Mouse (Mus musculus) limb, embryonic 14.5 days (tissue): ENCODE results near the gene Cep128. TPM values are rescaled to one million over a fixed set of nuclear protein-coding genes. Genes with fewer than 3 reads are reported as not detected.

ENCODE experiments used
- ATAC-seq: fragments of 200-750 bp; cut with Nextera tagmentation; 2 replicates; pipeline ENCODE4 v1.8.0; 2017; ENCODE audit warnings: low read depth, moderate number of reproducible peaks, moderate TSS enrichment; ENCODE audit not compliant: low FRiP score
- DNase-seq: peaks from one replicate; pipeline ENCODE4 v3.0.0-alpha.2; 2015; ENCODE audit warnings: low spot score
- H3K27ac ChIP-seq: fragments of 300-500 bp; sonication (generic); replicated peaks from 2 replicates; pipeline ENCODE4 v1.5.1; 2014; ENCODE audit warnings: low read depth, mild to moderate bottlenecking, low read length, moderate library complexity, mixed read lengths
- H3K27me3 ChIP-seq: fragments of 300-500 bp; sonication (generic); 2 replicates; pipeline ENCODE4 v1.6.1; 2014; ENCODE audit warnings: low read length, mixed read lengths; ENCODE audit not compliant: control insufficient read depth, insufficient read depth
- H3K36me3 ChIP-seq: fragments of 300-500 bp; sonication (generic); 2 replicates; pipeline ENCODE4 v1.6.1; 2014; ENCODE audit warnings: mild to moderate bottlenecking, low read length, moderate library complexity, mixed read lengths; ENCODE audit not compliant: control insufficient read depth, insufficient read depth
- H3K4me1 ChIP-seq: fragments of 300-500 bp; sonication (generic); 2 replicates; pipeline ENCODE4 v1.6.1; 2014; ENCODE audit warnings: antibody characterized with exemption, low read length, mixed read lengths; ENCODE audit not compliant: control insufficient read depth, insufficient read depth
- H3K4me2 ChIP-seq: fragments of 300-500 bp; sonication (generic); replicated peaks from 2 replicates; pipeline ENCODE4 v1.6.1; 2014; ENCODE audit warnings: low read depth, mild to moderate bottlenecking, low read length, moderate library complexity; ENCODE audit not compliant: severe bottlenecking
- H3K4me3 ChIP-seq: fragments of 300-500 bp; sonication (generic); replicated peaks from 2 replicates; pipeline ENCODE4 v1.5.1; 2014; ENCODE audit warnings: low read length
- H3K9ac ChIP-seq: fragments of 300-500 bp; sonication (generic); 2 replicates; pipeline ENCODE4 v1.6.1; 2014; ENCODE audit warnings: mild to moderate bottlenecking, low read depth, low read length, moderate library complexity; ENCODE audit not compliant: severe bottlenecking
- H3K9me3 ChIP-seq: fragments of 300-500 bp; sonication (generic); 2 replicates; pipeline ENCODE4 v1.6.1; 2016; ENCODE audit warnings: low read length; ENCODE audit not compliant: control insufficient read depth
- POLR2A ChIP-seq: fragments of 200-500 bp; IDR thresholded peaks from 2 replicates; pipeline ENCODE4 v1.8.0; 2012; ENCODE audit warnings: inconsistent platforms, mild to moderate bottlenecking, moderate library complexity, borderline replicate concordance; ENCODE audit not compliant: insufficient read depth, insufficient read length; ENCODE audit errors: extremely low read depth
- WGBS: fragments of 180-500 bp; shearing (Covaris S2); extraction: QIAGEN DNeasy Blood & Tissue Kit; methylation state at CpG from one replicate; pipeline ENCODE4 v1.1.7; 2014; 5-methylcytosine and 5-hydroxymethylcytosine counted together
- polyA plus RNA-seq, 2 experiments: library from polyadenylated mRNA; depleted of rRNA in 1 of 2; stranded (reverse) in 1 of 2; unstranded in 1 of 2; fragments of >200 nt; fragmentation: Nextera tagmentation in 1 of 2; extraction: Ambion mirVana in 1 of 2; gene quantifications; 2 replicates each; pipeline versions ENCODE4 v1.2.1 to v1.2.3; 2012 to 2014

Cep128 gene
- polyA plus RNA-seq, 2 experiments: 6.7 to 7.4 TPM

DNA sequence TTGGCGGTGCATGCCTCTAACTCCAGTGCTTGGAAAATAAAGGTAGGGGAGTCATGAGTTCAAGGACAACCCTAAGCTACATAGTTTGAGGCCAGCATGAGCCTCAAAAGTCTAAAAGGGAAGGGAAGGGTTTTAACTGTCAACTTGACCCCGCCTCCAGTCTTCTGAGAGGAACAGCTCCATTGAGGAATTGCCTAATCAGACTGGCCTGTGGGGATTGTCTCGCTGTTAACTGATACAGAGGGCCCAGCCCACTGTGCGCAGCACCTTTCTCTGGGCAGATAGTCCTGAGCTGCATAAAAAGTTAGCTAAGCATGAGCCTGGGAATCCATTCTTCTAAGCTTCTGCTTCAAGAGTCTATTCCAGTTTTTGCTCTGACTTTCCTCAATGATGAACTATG lies 56.7 kb downstream of the Cep128 start:
- Histone ChIP-seq H3K4me2 (no peak overlapping the region), H3K4me3 (no peak overlapping the region), H3K27me3 (no peaks in the 10 kb centered on the region), H3K4me1 (no peaks in the 10 kb centered on the region), H3K9ac (no peak overlapping the region), H3K27ac (no peak overlapping the region), H3K9me3 (no peaks in the 10 kb centered on the region), H3K36me3 (no peaks in the 10 kb centered on the region)
- no peak for DNase-seq
- ATAC-seq: no peak
- TF ChIP-seq POLR2A: no peak
- WGBS: 77% methylated on average over 4 of the region's 4 CpGs

DNA sequence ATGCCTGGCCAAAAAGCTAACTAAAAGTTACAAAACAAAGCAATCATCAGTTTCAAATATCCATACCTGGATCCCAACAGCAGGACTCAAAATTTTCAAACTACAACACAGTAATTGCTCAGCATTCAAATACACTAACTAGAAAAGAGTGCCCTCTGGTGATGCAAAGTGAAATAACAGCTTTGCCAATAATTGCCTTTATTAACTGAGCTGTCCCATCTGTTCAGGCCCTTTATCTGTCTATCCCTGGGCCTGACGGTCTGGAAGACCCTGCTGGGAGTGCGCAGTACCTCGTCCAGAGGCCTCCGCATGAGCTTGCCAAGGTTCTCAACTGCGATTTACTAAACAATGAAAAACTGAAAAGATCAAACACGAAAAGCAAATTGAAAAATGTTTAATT lies 58.1 kb downstream of the Cep128 start:
- H3K4me2 ChIP-seq: no peak overlapping the region
- H3K27me3 ChIP-seq: no peaks in the 10 kb centered on the region
- H3K9me3 ChIP-seq: no peaks in the 10 kb centered on the region
- H3K9ac ChIP-seq: no peak overlapping the region
- H3K27ac ChIP-seq: no peak overlapping the region
- no peaks in the 10 kb centered on the region for H3K4me1 ChIP-seq
- no peak for TF ChIP-seq POLR2A
- ATAC-seq (no peak), DNase-seq (peak; percentile 80)
- no peaks in the 10 kb centered on the region for H3K36me3 ChIP-seq
- 57% methylated on average over 6 of the region's 6 CpGs for WGBS
- no peak overlapping the region for H3K4me3 ChIP-seq

DNA sequence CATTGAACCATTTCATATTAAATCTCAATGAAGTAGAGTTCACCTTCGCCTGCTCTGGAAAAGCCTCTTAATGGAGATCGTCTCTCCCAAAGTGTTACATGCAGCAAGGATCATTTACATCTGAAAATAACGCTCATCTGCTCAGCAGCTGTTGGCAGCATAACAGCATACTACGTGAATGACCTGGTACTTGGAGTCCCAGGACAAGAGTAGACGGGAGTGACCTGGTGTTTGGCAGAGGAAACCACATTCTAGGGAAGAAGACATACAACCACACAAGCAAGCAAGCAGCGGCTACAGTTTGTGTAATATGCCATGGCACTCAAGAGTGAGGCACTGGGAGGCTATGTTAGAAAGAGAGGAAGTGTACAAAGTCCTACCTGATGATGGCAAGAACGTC lies 69.2 kb downstream of the Cep128 start:
- Histone ChIP-seq H3K9ac (no peak overlapping the region), H3K9me3 (no peaks in the 10 kb centered on the region), H3K4me2 (no peak overlapping the region), H3K27ac (no peak overlapping the region), H3K4me3 (no peak overlapping the region), H3K27me3 (no peaks in the 10 kb centered on the region), H3K36me3 (no peaks in the 10 kb centered on the region), H3K4me1 (no peaks in the 10 kb centered on the region)
- ATAC-seq (no peak), DNase-seq (no peak)
- WGBS: 82% methylated on average over 7 of the region's 7 CpGs
- no peak for TF ChIP-seq POLR2A

DNA sequence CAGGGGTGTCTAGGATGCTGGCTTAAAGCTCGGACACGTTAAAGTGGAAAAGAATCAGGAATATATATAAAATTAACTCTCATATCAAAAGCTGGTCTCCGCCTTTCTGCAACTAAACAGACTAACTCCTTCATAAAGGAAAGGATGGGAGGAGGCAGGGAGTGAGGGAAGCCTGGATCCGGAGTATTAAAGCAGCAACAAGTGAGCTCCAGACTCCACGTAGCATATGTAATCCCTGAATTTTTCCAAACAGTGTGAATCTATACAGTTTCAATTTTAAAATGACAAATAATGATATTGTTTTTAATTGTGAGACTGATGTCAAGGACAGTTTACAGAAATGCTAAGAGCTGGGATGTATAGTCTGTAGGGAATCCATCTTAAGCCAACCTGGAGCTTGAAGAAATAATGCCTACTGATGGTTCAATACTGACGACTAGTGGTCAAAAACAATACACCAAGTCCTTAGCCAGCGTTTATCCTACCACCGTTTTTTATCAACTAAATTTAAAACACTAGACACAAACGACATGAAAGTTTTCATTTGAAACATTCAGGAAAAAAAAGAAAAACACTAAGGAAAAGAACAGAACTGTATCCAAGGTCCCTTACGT lies 70.1 kb downstream of the Cep128 start:
- ATAC-seq: peak; percentile 70; the same call in 1 of the 2 replicates

DNA sequence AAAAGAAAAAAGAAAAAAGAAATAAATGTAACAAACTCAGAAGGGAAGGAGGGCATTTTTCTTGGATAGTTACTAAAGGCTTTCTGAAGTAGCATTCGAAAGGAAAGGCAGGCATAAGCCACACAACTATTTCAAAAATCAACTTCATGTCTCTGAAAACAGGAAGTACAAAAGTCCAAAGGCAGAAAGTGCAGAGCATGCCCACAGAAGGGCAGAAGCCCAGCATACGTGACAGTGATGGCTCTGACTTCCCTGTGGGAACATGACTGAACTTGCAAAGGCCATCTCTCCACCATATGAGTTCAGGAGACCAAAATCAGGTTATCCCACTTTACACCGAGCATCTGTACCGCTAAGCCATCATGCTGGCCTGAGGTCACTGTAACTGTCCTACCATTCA lies 71.6 kb downstream of the Cep128 start:
- H3K9me3 ChIP-seq: no peaks in the 10 kb centered on the region
- 90% methylated on average over 4 of the region's 4 CpGs for WGBS

More for the DNA sequence above, 70.1 kb downstream of the Cep128 start:
- DNase-seq: peak; percentile 77
- no peaks in the 10 kb centered on the region for H3K27me3 ChIP-seq
- no peak overlapping the region for H3K4me2 ChIP-seq
- H3K4me1 ChIP-seq: no peaks in the 10 kb centered on the region
- H3K36me3 ChIP-seq: no peaks in the 10 kb centered on the region
- no peak overlapping the region for H3K9ac ChIP-seq
- H3K27ac ChIP-seq: no peak overlapping the region
- no peak for TF ChIP-seq POLR2A
- H3K4me3 ChIP-seq: no peak overlapping the region
- H3K9me3 ChIP-seq: no peaks in the 10 kb centered on the region
- WGBS: 56% methylated on average over 10 of the region's 10 CpGs

DNA sequence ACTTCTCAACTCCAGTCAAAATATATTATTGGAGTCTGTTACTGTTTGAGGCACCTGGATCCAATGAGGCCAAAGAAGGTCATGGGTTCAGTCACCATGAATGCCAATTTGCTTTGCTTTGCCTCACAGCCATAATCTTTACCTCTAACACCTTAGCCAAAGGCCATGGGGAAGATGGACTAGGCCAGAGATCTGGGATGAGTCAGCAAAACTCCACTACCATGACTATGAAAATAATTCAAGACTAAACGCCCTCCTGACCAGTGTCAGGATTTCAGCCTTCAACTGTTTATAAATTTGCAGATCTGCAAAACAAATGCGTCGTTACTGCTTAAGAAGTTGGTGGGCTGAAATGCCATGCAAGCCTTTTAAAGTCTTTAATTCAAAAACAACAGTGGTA lies 76.5 kb downstream of the Cep128 start:
- TF ChIP-seq POLR2A: no peak
- Histone ChIP-seq H3K4me3 (no peak overlapping the region), H3K9ac (no peak overlapping the region), H3K27ac (no peak overlapping the region), H3K9me3 (no peaks in the 10 kb centered on the region), H3K36me3 (no peaks in the 10 kb centered on the region), H3K4me1 (no peaks in the 10 kb centered on the region), H3K4me2 (no peak overlapping the region), H3K27me3 (no peaks in the 10 kb centered on the region)
- DNase-seq: no peak
- no peak for ATAC-seq
- 55% methylated on average over 3 of the region's 3 CpGs for WGBS

More for the DNA sequence above, 71.6 kb downstream of the Cep128 start:
- ATAC-seq: no peak
- DNase-seq: no peak
- no peak overlapping the region for H3K9ac ChIP-seq
- H3K27me3 ChIP-seq: no peaks in the 10 kb centered on the region
- TF ChIP-seq POLR2A: no peak
- no peak overlapping the region for H3K4me2 ChIP-seq
- no peaks in the 10 kb centered on the region for H3K4me1 ChIP-seq
- H3K4me3 ChIP-seq: no peak overlapping the region
- no peak overlapping the region for H3K27ac ChIP-seq
- H3K36me3 ChIP-seq: no peaks in the 10 kb centered on the region
